Mouse (Mus musculus) kidney, adult 2 months (tissue): Measurements from ENCODE around the gene Stx8. TPM values are rescaled to one million over a fixed set of nuclear protein-coding genes. Genes with fewer than 3 reads are reported as not detected.
A peak's percentile ranks its signal among the peaks of the same experiment; 100 is the strongest.

Experiments used
- DNase-seq: peaks from one replicate; pipeline ENCODE4 v3.0.0; 2021
- H3K27ac ChIP-seq: fragments of 200-500 bp; 2 replicates; pipeline ENCODE4 v1.5.1; 2012; ENCODE audit warnings: low read depth, low read length, control low read depth, inconsistent platforms; ENCODE audit not compliant: insufficient read depth
- H3K27me3 ChIP-seq: fragments of 200-500 bp; replicated peaks from 2 replicates; pipeline ENCODE4 v1.6.1; 2012; ENCODE audit warnings: mild to moderate bottlenecking, moderate library complexity, low read length, inconsistent platforms; ENCODE audit not compliant: control insufficient read depth, insufficient read depth
- H3K36me3 ChIP-seq: fragments of 200-500 bp; 2 replicates; pipeline ENCODE4 v1.6.1; 2012; ENCODE audit warnings: mild to moderate bottlenecking, moderate library complexity, low read length, inconsistent platforms; ENCODE audit not compliant: control insufficient read depth, insufficient read depth
- H3K4me1 ChIP-seq: fragments of 200-500 bp; 2 replicates; pipeline ENCODE4 v1.6.1; 2011; ENCODE audit warnings: low read length; ENCODE audit not compliant: control insufficient read depth, insufficient read depth
- H3K4me3 ChIP-seq: fragments of 200-500 bp; 2 replicates; pipeline ENCODE4 v1.5.1; 2011; ENCODE audit warnings: mild to moderate bottlenecking, low read depth, low read length, control low read depth; ENCODE audit not compliant: insufficient read depth
- CTCF ChIP-seq: fragments of 200-500 bp; conservative IDR thresholded peaks from 2 replicates; pipeline ENCODE4 v1.5.1; 2011; ENCODE audit warnings: low read depth, mild to moderate bottlenecking, control low read depth, low read length, moderate library complexity, mixed read lengths; ENCODE audit not compliant: insufficient read depth, insufficient read length
- POLR2A ChIP-seq: fragments of 200-500 bp; IDR thresholded peaks from one replicate; pipeline ENCODE4 v1.6.1; 2011; ENCODE audit warnings: low read depth, low read length, control low read depth
- WGBS: fragments of 180-500 bp; shearing (Covaris S2); methylation state at CpG from one replicate; pipeline ENCODE4 v1.1.7; 2018; 5-methylcytosine and 5-hydroxymethylcytosine counted together
- polyA plus RNA-seq: library from polyadenylated mRNA; depleted of rRNA; stranded (reverse); fragments of >200 nt; gene quantifications from 2 replicates; pipeline ENCODE4 v1.2.3, GENCODE M21; 2012

Gene Stx8
- polyA plus RNA-seq, 1 experiment: 10.7 TPM

DNA sequence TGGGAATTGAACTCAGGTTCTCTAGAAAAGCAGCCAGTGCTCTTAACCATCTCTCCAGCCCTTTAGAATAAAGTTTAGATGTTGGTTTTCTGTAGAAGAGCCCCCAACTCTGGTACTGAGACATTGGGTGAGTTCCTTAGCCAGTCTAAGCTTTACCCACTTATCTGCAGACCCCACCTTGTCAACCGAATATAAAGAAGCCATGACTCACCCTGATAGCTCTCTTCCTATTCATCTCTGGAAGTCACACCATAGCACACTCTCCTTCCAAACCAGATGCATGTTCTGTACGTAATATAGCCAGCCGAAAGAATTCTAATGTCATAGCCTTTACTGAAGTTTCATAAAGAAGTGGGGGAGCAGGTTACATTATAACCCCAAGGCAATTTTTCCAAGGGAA is 192.2 kb downstream of the Stx8 start:
- no peaks in the 10 kb centered on the region for H3K27me3 ChIP-seq
- no peak overlapping the region for H3K4me3 ChIP-seq
- H3K4me1 ChIP-seq: no peaks in the 10 kb centered on the region
- no peaks in the 10 kb centered on the region for H3K36me3 ChIP-seq
- DNase-seq: no peak
- TF ChIP-seq CTCF: no peak
- no peak for TF ChIP-seq POLR2A
- H3K27ac ChIP-seq: no peak overlapping the region
- 95% methylated on average over 3 of the region's 3 CpGs for WGBS

GRCm38 (mm10) chr11:68159867-68160266 is 193.9 kb downstream of the Stx8 start:
- Histone ChIP-seq H3K27me3 (no peaks in the 10 kb centered on the region), H3K4me3 (no peak overlapping the region), H3K27ac (no peak overlapping the region), H3K36me3 (no peaks in the 10 kb centered on the region), H3K4me1 (no peaks in the 10 kb centered on the region)
- no peak for DNase-seq
- 92% methylated on average over 4 of the region's 4 CpGs for WGBS
- TF ChIP-seq CTCF: no peak
- no peak for TF ChIP-seq POLR2A

GRCm38 (mm10) chr11:68164408-68164807 is 198.4 kb downstream of the Stx8 start:
- WGBS: 95% methylated on average over 5 of the region's 5 CpGs
- Histone ChIP-seq H3K36me3 (no peaks in the 10 kb centered on the region), H3K4me3 (no peak overlapping the region), H3K27me3 (no peaks in the 10 kb centered on the region), H3K4me1 (no peaks in the 10 kb centered on the region), H3K27ac (no peak overlapping the region)
- DNase-seq: no peak
- no peak for TF ChIP-seq POLR2A
- TF ChIP-seq CTCF: no peak

- no peak overlapping the region for H3K4me3 ChIP-seq
These were observed 202.4 kb downstream of the Stx8 start for GRCm38 (mm10) chr11:68168427-68168826.

DNA sequence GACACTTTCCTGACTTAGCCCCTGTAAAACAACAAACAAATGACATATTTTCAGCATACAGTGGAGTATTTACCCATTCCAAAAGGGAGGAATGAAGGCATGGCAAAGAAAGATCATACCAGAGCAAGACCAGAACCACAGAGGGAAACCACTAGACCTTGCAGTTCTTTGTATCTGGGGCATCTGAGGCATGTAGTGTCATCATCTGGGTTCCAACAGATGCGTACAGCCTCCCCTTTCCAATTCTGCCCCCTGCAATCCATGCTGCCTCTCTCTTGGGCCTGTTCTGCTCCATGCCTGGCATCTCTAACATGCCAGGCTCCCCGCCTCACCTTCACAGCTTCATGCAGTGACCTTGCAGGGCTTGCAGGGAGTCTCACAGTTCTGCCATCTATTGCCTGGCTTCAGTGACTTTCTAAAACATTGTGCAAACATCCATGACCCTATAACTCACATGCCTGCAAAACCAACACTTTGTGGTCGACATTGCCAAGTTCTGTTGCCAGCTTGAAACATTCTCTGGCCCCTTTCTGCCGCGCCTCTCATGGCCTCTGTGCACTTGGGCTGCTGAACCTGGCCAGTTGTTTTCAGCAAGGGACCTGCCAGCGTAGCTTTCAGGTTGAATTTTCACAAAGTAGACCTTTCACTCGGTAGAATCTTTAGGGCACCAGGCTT is 206.1 kb downstream of the Stx8 start:
- DNase-seq: peak; percentile 39
- TF ChIP-seq CTCF (no peak), POLR2A (no peak)
- WGBS: 67% methylated on average over 7 of the region's 7 CpGs
- Histone ChIP-seq H3K27ac (no peak overlapping the region), H3K36me3 (no peaks in the 10 kb centered on the region), H3K4me3 (no peak overlapping the region), H3K4me1 (peaks cover 3% of the 10 kb centered on the region; the same call in 1 of the 2 replicates), H3K27me3 (no peaks in the 10 kb centered on the region)

More at GRCm38 (mm10) chr11:68168427-68168826, 202.4 kb downstream of the Stx8 start:
- Histone ChIP-seq H3K27ac (no peak overlapping the region), H3K4me1 (peaks cover 3% of the 10 kb centered on the region; the same call in 1 of the 2 replicates), H3K36me3 (no peaks in the 10 kb centered on the region), H3K27me3 (no peaks in the 10 kb centered on the region)
- WGBS: 82% methylated on average over 4 of the region's 4 CpGs
- DNase-seq: no peak
- no peak for TF ChIP-seq POLR2A
- TF ChIP-seq CTCF: no peak

DNA sequence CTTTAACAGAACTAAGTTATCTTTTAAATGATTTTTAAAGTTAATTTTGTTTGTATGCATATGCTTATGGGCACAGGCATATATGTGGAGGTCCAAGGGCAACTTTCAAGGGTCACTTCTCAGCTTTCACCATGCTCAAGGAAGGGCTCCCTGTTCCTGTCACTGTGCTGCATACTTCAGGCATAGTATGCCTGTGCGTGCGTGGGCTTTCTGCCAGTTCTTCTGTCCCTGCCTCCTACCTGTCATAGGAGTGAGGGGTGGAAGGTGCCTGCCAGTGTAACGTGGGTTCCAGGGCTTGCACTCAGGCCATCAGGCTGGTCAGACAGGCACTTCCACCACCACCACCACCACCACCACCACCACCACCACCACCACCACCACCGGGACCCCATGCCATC is 206.7 kb downstream of the Stx8 start:
- H3K4me1 ChIP-seq: peaks cover 3% of the 10 kb centered on the region; the same call in 1 of the 2 replicates
- 61% methylated on average over 4 of the region's 4 CpGs for WGBS
- H3K36me3 ChIP-seq: no peaks in the 10 kb centered on the region
- TF ChIP-seq POLR2A (no peak), CTCF (no peak)
- H3K27me3 ChIP-seq: no peaks in the 10 kb centered on the region
- H3K4me3 ChIP-seq: no peak overlapping the region
- H3K27ac ChIP-seq: no peak overlapping the region
- DNase-seq: peak; percentile 31

GRCm38 (mm10) chr11:68176550-68176949 is 210.6 kb downstream of the Stx8 start:
- WGBS: 62% methylated on average over 4 of the region's 4 CpGs
- Histone ChIP-seq H3K4me1 (peaks cover 3% of the 10 kb centered on the region; the same call in 1 of the 2 replicates), H3K4me3 (no peak overlapping the region), H3K36me3 (no peaks in the 10 kb centered on the region), H3K27ac (no peak overlapping the region), H3K27me3 (no peaks in the 10 kb centered on the region)
- DNase-seq: no peak
- TF ChIP-seq POLR2A (no peak), CTCF (no peak)
